ENCODE assay signal across 25 mouse cellular contexts in the genomic region with DNA sequence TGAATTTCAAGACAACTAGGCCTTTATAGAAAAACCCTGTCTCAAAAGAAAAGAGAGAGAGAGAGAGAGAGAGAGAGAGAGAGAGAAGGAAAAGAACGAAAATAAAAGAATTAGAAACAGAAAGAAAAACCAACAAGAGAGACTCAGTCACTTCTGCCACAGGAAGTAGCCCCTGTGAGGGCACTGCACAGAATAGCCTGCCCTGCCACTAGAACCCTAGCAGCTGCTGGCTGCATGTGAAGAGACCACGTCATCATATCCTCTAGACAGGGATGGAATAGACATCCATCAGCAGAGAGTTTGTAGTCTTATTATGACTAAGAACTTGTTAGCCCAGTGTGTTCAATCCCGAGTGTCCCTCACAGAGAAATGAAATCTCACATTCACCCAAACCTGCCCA. TPM values are rescaled to one million over a fixed set of nuclear protein-coding genes. Genes with fewer than 3 reads are reported as not detected.
"Had no signal": no experiment of that assay in that cellular context is flagged by ENCODE, and none has a peak within 500 bp of the region (broad histone marks: within the 10 kb centered on the region; RNA-seq: fewer than 3 reads in every experiment).

No protein-coding gene starts in this region.

- H3K4me2 ChIP-seq: limb, embryonic 13.5 days; liver, embryonic 12.5 days; liver, embryonic 15.5 days; lung, embryonic 15.5 days; midbrain, embryonic 11.5 days; neural tube, embryonic 12.5 days; neural tube, embryonic 15.5 days had no signal

- H3K4me3 ChIP-seq: limb, embryonic 10.5 days; limb, embryonic 13.5 days; liver, embryonic 12.5 days; liver, embryonic 15.5 days; lung, embryonic 15.5 days; neural tube, embryonic 12.5 days; neural tube, embryonic 15.5 days had no signal

- H3K4me1 ChIP-seq: liver, embryonic 12.5 days; liver, embryonic 15.5 days; lung, embryonic 15.5 days had no signal

- H3K9ac ChIP-seq: limb, embryonic 13.5 days; liver, embryonic 12.5 days; liver, embryonic 15.5 days; lung, embryonic 15.5 days; neural tube, embryonic 12.5 days; neural tube, embryonic 15.5 days had no signal

- H3K36me3 ChIP-seq: limb, embryonic 10.5 days; limb, embryonic 13.5 days; liver, embryonic 12.5 days; liver, embryonic 15.5 days; lung, embryonic 15.5 days; neural tube, embryonic 12.5 days; neural tube, embryonic 15.5 days had no signal

- H3K27me3 ChIP-seq: neural tube, embryonic 12.5 days had no signal

- DNase-seq: kidney, adult 11 months; kidney, postnatal 25 days; layer of hippocampus, postnatal 36 days; liver; lung, adult 18-20 months; lung, postnatal 10 days; lung, postnatal 36 days; midbrain, embryonic 14.5 days; right cerebral cortex, adult 18-20 months; right cerebral cortex, postnatal 14 days; right cerebral cortex, postnatal 4 days; thymus, adult 2 months; thymus, postnatal 14 days; thymus, postnatal 4 days had no signal

- H3K27ac ChIP-seq: kidney, postnatal 0 days; limb, embryonic 10.5 days; limb, embryonic 13.5 days; liver, embryonic 12.5 days; liver, embryonic 15.5 days; lung, embryonic 15.5 days; neural tube, embryonic 12.5 days; neural tube, embryonic 15.5 days; stomach, postnatal 0 days had no signal

- H3K9me3 ChIP-seq: limb, embryonic 10.5 days; limb, embryonic 13.5 days; liver, embryonic 12.5 days; liver, embryonic 15.5 days; lung, embryonic 15.5 days; neural tube, embryonic 12.5 days; neural tube, embryonic 15.5 days had no signal

- ATAC-seq: liver, embryonic 12.5 days had no signal

RNA-seq across cellular contexts. Expression of a gene that starts 5.5 kb away (rescaled TPM):
- total RNA-seq: megakaryocyte-erythroid progenitor cell, adult 5-6 weeks had no signal
